Mouse (Mus musculus): ENCODE results near the gene Thsd4. TPM values are rescaled to one million over a fixed set of nuclear protein-coding genes. Genes with fewer than 3 reads are reported as not detected.
A peak's percentile ranks its signal among the peaks of the same experiment; 100 is the strongest.

Gene Thsd4
- polyA plus RNA-seq, 1 experiment from 2014 or later, result 4.3 TPM

DNA sequence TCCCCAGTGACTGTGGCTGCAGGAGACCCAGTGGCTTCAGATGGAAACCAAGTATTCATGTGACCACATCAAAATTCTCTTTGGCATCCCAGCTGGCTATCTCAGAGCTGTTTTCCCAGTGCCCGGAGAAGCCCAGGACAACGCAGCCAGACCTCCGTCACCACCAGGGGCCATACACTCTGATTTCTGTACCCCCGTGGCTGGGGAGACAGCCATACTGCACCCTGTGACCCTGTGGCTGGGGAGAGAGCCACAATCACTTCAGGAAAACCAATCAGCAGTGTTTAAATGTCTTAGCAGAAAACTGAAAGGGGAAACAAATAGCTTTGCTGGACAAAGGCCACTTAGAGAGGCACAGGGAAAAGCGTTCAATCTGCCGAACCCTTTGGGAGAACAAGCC lies 208.2 kb downstream of the Thsd4 start:
- Histone ChIP-seq H3K36me3 (ENCODE audit: control insufficient read depth, insufficient read depth, low read length) (no peaks in the 10 kb centered on the region), H3K27ac (ENCODE audit: low read length) (no peak overlapping the region), H3K4me2 (ENCODE audit: low read length) (no peak overlapping the region), H3K4me1 (ENCODE audit: control insufficient read depth, insufficient read depth, low read length) (peaks cover 8% of the 10 kb centered on the region; the same call in 1 of the 2 replicates), H3K4me3 (ENCODE audit: low read depth, low read length) (no peak overlapping the region), H3K27me3 (ENCODE audit: control insufficient read depth, insufficient read depth, low read depth, low read length) (no peaks in the 10 kb centered on the region), H3K9me3 (replicated peaks; ENCODE audit: control insufficient read depth, low read length, poor library complexity, severe bottlenecking) (no peaks in the 10 kb centered on the region), H3K9ac (ENCODE audit: low read depth, low read length) (no peak overlapping the region)
- ATAC-seq, result no peak
- 56% methylated on average over 6 of the region's 6 CpGs for WGBS

DNA sequence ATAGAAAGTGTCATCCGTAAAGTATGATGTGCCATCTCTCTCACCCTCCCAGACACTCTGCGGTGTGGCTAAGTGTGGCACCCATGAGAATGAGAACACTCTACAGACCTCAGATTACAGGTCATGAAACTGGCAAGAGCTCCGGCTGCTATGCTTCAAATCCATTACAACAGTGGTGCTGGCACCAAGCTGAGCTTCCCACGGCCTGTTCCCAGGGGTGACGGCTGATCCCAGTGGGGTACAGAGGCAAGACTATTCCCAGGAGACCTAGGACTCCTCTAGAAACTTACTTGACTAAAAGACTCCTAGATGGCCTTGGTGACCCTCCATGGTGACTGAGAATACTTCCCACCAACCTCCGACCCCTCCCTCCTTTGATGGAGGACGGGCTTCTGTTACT lies 209.2 kb downstream of the Thsd4 start:
- H3K4me1 ChIP-seq (ENCODE audit: control insufficient read depth, insufficient read depth, low read length), result peaks cover 8% of the 10 kb centered on the region; the same call in 1 of the 2 replicates
- no peak overlapping the region for H3K4me2 ChIP-seq (ENCODE audit: low read length)
- 74% methylated on average over 7 of the region's 7 CpGs for WGBS
- no peaks in the 10 kb centered on the region for H3K27me3 ChIP-seq (ENCODE audit: control insufficient read depth, insufficient read depth, low read depth, low read length)
- no peak overlapping the region for H3K4me3 ChIP-seq (ENCODE audit: low read depth, low read length)
- H3K9ac ChIP-seq (ENCODE audit: low read depth, low read length), result no peak overlapping the region
- no peak overlapping the region for H3K27ac ChIP-seq (ENCODE audit: low read length)
- no peak for ATAC-seq
- no peaks in the 10 kb centered on the region for H3K36me3 ChIP-seq (ENCODE audit: control insufficient read depth, insufficient read depth, low read length)
- no peaks in the 10 kb centered on the region for H3K9me3 ChIP-seq (replicated peaks; ENCODE audit: control insufficient read depth, low read length, poor library complexity, severe bottlenecking)

- Histone ChIP-seq H3K9ac (ENCODE audit: low read depth, low read length) (no peak overlapping the region), H3K4me3 (ENCODE audit: low read depth, low read length) (no peak overlapping the region), H3K9me3 (replicated peaks; ENCODE audit: control insufficient read depth, low read length, poor library complexity, severe bottlenecking) (no peaks in the 10 kb centered on the region), H3K4me1 (ENCODE audit: control insufficient read depth, insufficient read depth, low read length) (peaks cover 8% of the 10 kb centered on the region; the same call in 1 of the 2 replicates), H3K27me3 (ENCODE audit: control insufficient read depth, insufficient read depth, low read depth, low read length) (no peaks in the 10 kb centered on the region), H3K36me3 (ENCODE audit: control insufficient read depth, insufficient read depth, low read length) (no peaks in the 10 kb centered on the region), H3K4me2 (ENCODE audit: low read length) (no peak overlapping the region), H3K27ac (ENCODE audit: low read length) (peak overlapping the region; percentile 17; the same call in 1 of the 2 replicates)
- peak; percentile 83 for ATAC-seq
- 56% methylated on average over 10 of the region's 10 CpGs for WGBS
Observed at GRCm38 (mm10) chr9:60311594-60312128, 210.2 kb downstream of the Thsd4 start.

DNA sequence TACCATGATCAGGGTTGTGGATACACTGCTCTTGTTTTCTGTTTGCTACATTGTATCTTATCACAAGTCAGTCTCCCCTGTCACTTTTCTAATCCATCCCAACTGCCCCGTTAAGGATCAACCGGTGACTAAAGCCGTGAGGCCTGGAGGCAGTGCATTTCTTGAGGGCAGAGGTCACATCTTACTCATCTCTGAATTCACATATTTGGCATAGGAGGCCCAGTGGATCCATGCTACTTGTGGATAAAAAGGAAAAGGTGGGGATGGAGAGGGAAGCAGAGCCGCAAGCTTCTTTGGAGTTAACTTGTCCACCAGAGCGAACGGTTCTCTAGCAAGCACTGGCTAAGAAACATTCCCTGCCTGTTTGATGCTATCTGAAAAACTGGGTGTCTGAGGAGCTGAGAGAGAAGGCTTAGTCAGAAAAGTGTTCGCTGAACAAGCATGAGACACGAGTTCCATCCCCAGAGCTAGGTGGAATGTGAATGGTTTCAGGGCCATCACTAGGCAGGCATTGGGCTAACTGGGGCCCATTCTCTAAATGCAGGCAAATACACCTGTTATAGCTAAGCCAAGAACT lies 211.0 kb downstream of the Thsd4 start:
- no peak for ATAC-seq

GRCm38 (mm10) chr9:60309786-60310711 lies 211.8 kb downstream of the Thsd4 start:
- ATAC-seq, result no peak
- whole genome bisulfite sequencing, result 51% methylated on average over 16 of the region's 16 CpGs

More for the DNA sequence above, 211.0 kb downstream of the Thsd4 start:
- H3K9me3 ChIP-seq (replicated peaks; ENCODE audit: control insufficient read depth, low read length, poor library complexity, severe bottlenecking), result no peaks in the 10 kb centered on the region
- 66% methylated on average over 8 of the region's 8 CpGs for WGBS
- H3K9ac ChIP-seq (ENCODE audit: low read depth, low read length), result no peak overlapping the region
- no peak overlapping the region for H3K4me3 ChIP-seq (ENCODE audit: low read depth, low read length)
- H3K4me1 ChIP-seq (ENCODE audit: control insufficient read depth, insufficient read depth, low read length), result peaks cover 8% of the 10 kb centered on the region; the same call in 1 of the 2 replicates
- no peaks in the 10 kb centered on the region for H3K27me3 ChIP-seq (ENCODE audit: control insufficient read depth, insufficient read depth, low read depth, low read length)
- no peak overlapping the region for H3K27ac ChIP-seq (ENCODE audit: low read length)
- no peaks in the 10 kb centered on the region for H3K36me3 ChIP-seq (ENCODE audit: control insufficient read depth, insufficient read depth, low read length)
- H3K4me2 ChIP-seq (ENCODE audit: low read length), result no peak overlapping the region

DNA sequence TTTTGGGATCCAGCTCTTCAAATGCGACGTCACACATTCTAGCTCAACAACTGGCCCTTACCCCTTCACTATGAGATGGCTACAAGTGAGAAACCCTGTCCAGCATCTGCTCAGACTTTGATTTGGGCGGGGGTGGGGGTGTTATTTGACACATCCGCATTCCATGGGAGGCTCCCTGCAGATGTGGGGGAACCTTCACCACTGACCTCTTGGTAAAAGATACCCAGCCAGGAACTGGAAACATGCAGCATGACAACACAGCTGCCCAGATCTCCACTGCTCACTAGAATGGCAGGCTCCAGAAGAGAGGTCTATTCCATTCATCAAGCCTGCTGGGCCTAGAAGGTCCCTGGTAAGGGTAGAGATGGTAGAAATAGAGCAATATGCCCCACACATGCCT lies 213.7 kb downstream of the Thsd4 start:
- Histone ChIP-seq H3K4me1 (ENCODE audit: control insufficient read depth, insufficient read depth, low read length) (peaks cover 8% of the 10 kb centered on the region; the same call in 1 of the 2 replicates), H3K4me3 (ENCODE audit: low read depth, low read length) (no peak overlapping the region), H3K4me2 (ENCODE audit: low read length) (no peak overlapping the region), H3K9me3 (replicated peaks; ENCODE audit: control insufficient read depth, low read length, poor library complexity, severe bottlenecking) (no peaks in the 10 kb centered on the region), H3K36me3 (ENCODE audit: control insufficient read depth, insufficient read depth, low read length) (no peaks in the 10 kb centered on the region), H3K9ac (ENCODE audit: low read depth, low read length) (no peak overlapping the region), H3K27me3 (ENCODE audit: control insufficient read depth, insufficient read depth, low read depth, low read length) (no peaks in the 10 kb centered on the region; the same call in 1 of the 2 replicates), H3K27ac (ENCODE audit: low read length) (no peak overlapping the region)
- 83% methylated on average over 4 of the region's 4 CpGs for WGBS
- no peak for ATAC-seq

More at GRCm38 (mm10) chr9:60309786-60310711, 211.8 kb downstream of the Thsd4 start:
- Histone ChIP-seq H3K27me3 (ENCODE audit: control insufficient read depth, insufficient read depth, low read depth, low read length) (no peaks in the 10 kb centered on the region), H3K9me3 (replicated peaks; ENCODE audit: control insufficient read depth, low read length, poor library complexity, severe bottlenecking) (no peaks in the 10 kb centered on the region), H3K4me3 (ENCODE audit: low read depth, low read length) (no peak overlapping the region), H3K27ac (ENCODE audit: low read length) (peak overlapping the region; percentile 43), H3K4me2 (ENCODE audit: low read length) (no peak overlapping the region), H3K4me1 (ENCODE audit: control insufficient read depth, insufficient read depth, low read length) (peaks cover 8% of the 10 kb centered on the region; the same call in 1 of the 2 replicates), H3K36me3 (ENCODE audit: control insufficient read depth, insufficient read depth, low read length) (no peaks in the 10 kb centered on the region), H3K9ac (ENCODE audit: low read depth, low read length) (no peak overlapping the region)

GRCm38 (mm10) chr9:60307469-60307868 lies 214.4 kb downstream of the Thsd4 start:
- no peaks in the 10 kb centered on the region for H3K36me3 ChIP-seq (ENCODE audit: control insufficient read depth, insufficient read depth, low read length)
- no peaks in the 10 kb centered on the region for H3K9me3 ChIP-seq (replicated peaks; ENCODE audit: control insufficient read depth, low read length, poor library complexity, severe bottlenecking)
- H3K27me3 ChIP-seq (ENCODE audit: control insufficient read depth, insufficient read depth, low read depth, low read length), result no peaks in the 10 kb centered on the region; the same call in 1 of the 2 replicates
- WGBS, result 85% methylated on average over 5 of the region's 5 CpGs
- H3K4me2 ChIP-seq (ENCODE audit: low read length), result no peak overlapping the region
- H3K4me3 ChIP-seq (ENCODE audit: low read depth, low read length), result no peak overlapping the region
- ATAC-seq, result no peak
- peaks cover 8% of the 10 kb centered on the region; the same call in 1 of the 2 replicates for H3K4me1 ChIP-seq (ENCODE audit: control insufficient read depth, insufficient read depth, low read length)
- H3K9ac ChIP-seq (ENCODE audit: low read depth, low read length), result no peak overlapping the region
- H3K27ac ChIP-seq (ENCODE audit: low read length), result no peak overlapping the region

- no peaks in the 10 kb centered on the region; the same call in 1 of the 2 replicates for H3K27me3 ChIP-seq (ENCODE audit: control insufficient read depth, insufficient read depth, low read depth, low read length)
- WGBS, result 80% methylated on average over 4 of the region's 4 CpGs
- ATAC-seq, result no peak
Observed at GRCm38 (mm10) chr9:60306241-60306640, 215.6 kb downstream of the Thsd4 start.

More at GRCm38 (mm10) chr9:60306241-60306640, 215.6 kb downstream of the Thsd4 start:
- Histone ChIP-seq H3K27ac (ENCODE audit: low read length) (no peak overlapping the region), H3K4me2 (ENCODE audit: low read length) (no peak overlapping the region), H3K4me3 (ENCODE audit: low read depth, low read length) (no peak overlapping the region), H3K4me1 (ENCODE audit: control insufficient read depth, insufficient read depth, low read length) (peaks cover 8% of the 10 kb centered on the region; the same call in 1 of the 2 replicates), H3K9ac (ENCODE audit: low read depth, low read length) (no peak overlapping the region), H3K36me3 (ENCODE audit: control insufficient read depth, insufficient read depth, low read length) (no peaks in the 10 kb centered on the region), H3K9me3 (replicated peaks; ENCODE audit: control insufficient read depth, low read length, poor library complexity, severe bottlenecking) (no peaks in the 10 kb centered on the region)
